Mouse (Mus musculus): ENCODE results near the gene Dgkb. TPM values are rescaled to one million over a fixed set of nuclear protein-coding genes. Genes with fewer than 3 reads are reported as not detected.

The Dgkb gene
- polyA plus RNA-seq, 1 experiment from 2014 or later = 0.05 TPM

- DNase-seq = no peak
- no peak overlapping the region for H3K4me3 ChIP-seq (replicated peaks)
Observed at GRCm38 (mm10) chr12:38497229-38497628, 679.7 kb downstream of the Dgkb start.

GRCm38 (mm10) chr12:38500931-38501330 lies 683.4 kb downstream of the Dgkb start:
- H3K9ac ChIP-seq = no peak overlapping the region
- 59% methylated on average over 3 of the region's 3 CpGs for WGBS (ENCODE audit: insufficient replicate concordance)
- no peak for DNase-seq
- no peak overlapping the region for H3K4me2 ChIP-seq
- H3K27me3 ChIP-seq = no peaks in the 10 kb centered on the region
- H3K9me3 ChIP-seq (replicated peaks) = no peaks in the 10 kb centered on the region
- H3K4me1 ChIP-seq (replicated peaks) = no peaks in the 10 kb centered on the region
- H3K4me3 ChIP-seq (replicated peaks) = no peak overlapping the region
- ATAC-seq (ENCODE audit: low read depth) = no peak
- no peaks in the 10 kb centered on the region for H3K36me3 ChIP-seq
- H3K27ac ChIP-seq = no peak overlapping the region

More at GRCm38 (mm10) chr12:38497229-38497628, 679.7 kb downstream of the Dgkb start:
- H3K27ac ChIP-seq = no peak overlapping the region
- 59% methylated on average over 2 of the region's 2 CpGs for WGBS (ENCODE audit: insufficient replicate concordance)
- H3K4me1 ChIP-seq (replicated peaks) = no peaks in the 10 kb centered on the region
- H3K27me3 ChIP-seq = no peaks in the 10 kb centered on the region
- no peaks in the 10 kb centered on the region for H3K9me3 ChIP-seq (replicated peaks)
- H3K9ac ChIP-seq = no peak overlapping the region
- no peaks in the 10 kb centered on the region for H3K36me3 ChIP-seq
- no peak for ATAC-seq (ENCODE audit: low read depth)
- no peak overlapping the region for H3K4me2 ChIP-seq

DNA sequence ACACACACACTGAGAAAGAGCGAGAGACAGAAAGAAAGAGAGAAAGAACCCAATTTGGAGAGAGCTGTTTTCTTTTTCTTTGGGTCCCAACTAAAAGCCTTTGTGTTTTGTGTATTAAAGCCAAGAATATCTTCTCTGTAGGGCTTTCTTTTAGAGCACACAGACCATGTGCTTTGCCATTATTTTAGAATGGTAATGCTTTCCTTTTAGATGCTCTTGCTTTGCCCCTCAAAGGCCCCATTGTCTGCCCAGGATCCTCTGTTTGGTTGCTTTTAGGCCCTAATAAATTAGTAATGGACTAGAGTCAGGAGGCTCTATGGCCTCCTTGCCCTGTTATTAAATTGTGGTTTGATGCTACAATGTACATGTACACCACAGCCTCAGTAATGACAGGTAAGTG lies 690.7 kb downstream of the Dgkb start:
- DNase-seq (no peak), ATAC-seq (ENCODE audit: low read depth) (no peak)
- no peaks in the 10 kb centered on the region for H3K4me1 ChIP-seq (replicated peaks)
- H3K4me3 ChIP-seq (replicated peaks) = no peak overlapping the region
- no peak overlapping the region for H3K4me2 ChIP-seq
- H3K9me3 ChIP-seq (replicated peaks) = no peaks in the 10 kb centered on the region
- no peaks in the 10 kb centered on the region for H3K36me3 ChIP-seq
- no peak overlapping the region for H3K9ac ChIP-seq
- no peak overlapping the region for H3K27ac ChIP-seq
- 67% methylated on average over 1 of the region's 1 CpGs for WGBS (ENCODE audit: insufficient replicate concordance)
- no peaks in the 10 kb centered on the region for H3K27me3 ChIP-seq

- no peak overlapping the region for H3K27ac ChIP-seq
- ATAC-seq (ENCODE audit: low read depth) = no peak
- DNase-seq = no peak
- no peak overlapping the region for H3K4me3 ChIP-seq (replicated peaks)
- no peaks in the 10 kb centered on the region for H3K9me3 ChIP-seq (replicated peaks)
- H3K4me1 ChIP-seq (replicated peaks) = no peaks in the 10 kb centered on the region
- no peak overlapping the region for H3K4me2 ChIP-seq
- 53% methylated on average over 4 of the region's 4 CpGs for WGBS (ENCODE audit: insufficient replicate concordance)
- H3K36me3 ChIP-seq = no peaks in the 10 kb centered on the region
- no peak overlapping the region for H3K9ac ChIP-seq
- no peaks in the 10 kb centered on the region for H3K27me3 ChIP-seq
Observed at GRCm38 (mm10) chr12:38545431-38545830, 727.9 kb downstream of the Dgkb start.

- 54% methylated on average over 6 of the region's 6 CpGs for WGBS (ENCODE audit: insufficient replicate concordance)
- ATAC-seq (ENCODE audit: low read depth) (no peak), DNase-seq (no peak)
- no peak overlapping the region for H3K4me2 ChIP-seq
- no peak overlapping the region for H3K9ac ChIP-seq
- H3K36me3 ChIP-seq = no peaks in the 10 kb centered on the region
- H3K9me3 ChIP-seq (replicated peaks) = no peaks in the 10 kb centered on the region
- H3K27me3 ChIP-seq = no peaks in the 10 kb centered on the region
- H3K4me1 ChIP-seq (replicated peaks) = no peaks in the 10 kb centered on the region
- H3K27ac ChIP-seq = no peak overlapping the region
- no peak overlapping the region for H3K4me3 ChIP-seq (replicated peaks)
Observed at GRCm38 (mm10) chr12:38577141-38577540, 759.6 kb downstream of the Dgkb start.

- 72% methylated on average over 5 of the region's 5 CpGs for WGBS (ENCODE audit: insufficient replicate concordance)
- no peak overlapping the region for H3K9ac ChIP-seq
Observed at GRCm38 (mm10) chr12:38579191-38579817, 761.8 kb downstream of the Dgkb start.

DNA sequence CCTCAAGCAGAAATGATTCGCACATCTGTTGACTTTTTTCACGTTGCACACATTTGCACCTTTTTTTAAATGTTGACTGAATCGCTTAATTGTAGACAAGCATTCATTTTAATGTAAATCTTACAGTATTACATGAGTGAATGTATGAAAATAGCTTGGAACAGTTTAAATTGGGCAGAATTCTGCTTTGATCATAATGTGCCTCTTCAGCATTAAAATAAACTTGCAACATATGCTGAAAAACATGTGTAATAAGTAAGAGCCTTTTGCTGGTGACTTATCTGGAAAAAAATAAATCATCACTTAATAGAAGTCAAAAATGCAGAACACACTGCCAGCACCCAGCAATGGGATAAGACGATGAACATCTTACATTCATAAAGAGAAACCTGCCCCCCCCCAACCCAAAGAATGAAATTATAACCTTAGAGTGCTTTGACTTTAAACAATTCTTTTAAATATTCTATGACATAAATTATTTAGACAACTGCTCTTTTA lies 768.9 kb downstream of the Dgkb start:
- Histone ChIP-seq H3K27ac (no peak overlapping the region), H3K9me3 (replicated peaks) (no peaks in the 10 kb centered on the region), H3K4me1 (replicated peaks) (no peaks in the 10 kb centered on the region), H3K27me3 (no peaks in the 10 kb centered on the region), H3K36me3 (no peaks in the 10 kb centered on the region), H3K9ac (no peak overlapping the region), H3K4me3 (replicated peaks) (no peak overlapping the region), H3K4me2 (no peak overlapping the region)
- 42% methylated on average over 4 of the region's 4 CpGs for WGBS (ENCODE audit: insufficient replicate concordance)
- no peak for DNase-seq
- no peak for ATAC-seq (ENCODE audit: low read depth)

More at GRCm38 (mm10) chr12:38579191-38579817, 761.8 kb downstream of the Dgkb start:
- Histone ChIP-seq H3K27me3 (no peaks in the 10 kb centered on the region), H3K4me2 (no peak overlapping the region), H3K9me3 (replicated peaks) (no peaks in the 10 kb centered on the region), H3K4me3 (replicated peaks) (no peak overlapping the region), H3K36me3 (no peaks in the 10 kb centered on the region), H3K27ac (no peak overlapping the region), H3K4me1 (replicated peaks) (no peaks in the 10 kb centered on the region)
- DNase-seq = no peak
- ATAC-seq (ENCODE audit: low read depth) = no peak

GRCm38 (mm10) chr12:38589951-38590350 lies 772.4 kb downstream of the Dgkb start:
- Histone ChIP-seq H3K4me2 (no peak overlapping the region), H3K4me3 (replicated peaks) (no peak overlapping the region), H3K27ac (no peak overlapping the region), H3K9ac (no peak overlapping the region), H3K9me3 (replicated peaks) (no peaks in the 10 kb centered on the region), H3K27me3 (no peaks in the 10 kb centered on the region), H3K4me1 (replicated peaks) (no peaks in the 10 kb centered on the region), H3K36me3 (no peaks in the 10 kb centered on the region)
- no peak for ATAC-seq (ENCODE audit: low read depth)
- DNase-seq = no peak

GRCm38 (mm10) chr12:38593653-38594052 lies 776.1 kb downstream of the Dgkb start:
- Histone ChIP-seq H3K27ac (no peak overlapping the region), H3K4me2 (no peak overlapping the region), H3K27me3 (no peaks in the 10 kb centered on the region), H3K9me3 (replicated peaks) (no peaks in the 10 kb centered on the region), H3K4me3 (replicated peaks) (no peak overlapping the region), H3K4me1 (replicated peaks) (no peaks in the 10 kb centered on the region), H3K9ac (no peak overlapping the region), H3K36me3 (no peaks in the 10 kb centered on the region)
- WGBS (ENCODE audit: insufficient replicate concordance) = 82% methylated on average over 2 of the region's 2 CpGs
- DNase-seq = no peak
- no peak for ATAC-seq (ENCODE audit: low read depth)

- no peaks in the 10 kb centered on the region for H3K9me3 ChIP-seq (replicated peaks)
- no peak for DNase-seq
- WGBS (ENCODE audit: insufficient replicate concordance) = 45% methylated on average over 3 of the region's 3 CpGs
- H3K4me2 ChIP-seq = no peak overlapping the region
- no peaks in the 10 kb centered on the region for H3K36me3 ChIP-seq
- no peaks in the 10 kb centered on the region for H3K27me3 ChIP-seq
- no peak overlapping the region for H3K4me3 ChIP-seq (replicated peaks)
- H3K4me1 ChIP-seq (replicated peaks) = no peaks in the 10 kb centered on the region
- no peak overlapping the region for H3K9ac ChIP-seq
- no peak overlapping the region for H3K27ac ChIP-seq
- no peak for ATAC-seq (ENCODE audit: low read depth)
Observed at GRCm38 (mm10) chr12:38594055-38594454, 776.5 kb downstream of the Dgkb start.

GRCm38 (mm10) chr12:38596416-38597062 lies 779.0 kb downstream of the Dgkb start:
- Histone ChIP-seq H3K27me3 (no peaks in the 10 kb centered on the region), H3K4me2 (no peak overlapping the region), H3K27ac (no peak overlapping the region), H3K4me3 (replicated peaks) (no peak overlapping the region), H3K36me3 (no peaks in the 10 kb centered on the region), H3K9me3 (replicated peaks) (no peaks in the 10 kb centered on the region), H3K9ac (no peak overlapping the region), H3K4me1 (replicated peaks) (no peaks in the 10 kb centered on the region)
- 62% methylated on average over 7 of the region's 7 CpGs for WGBS (ENCODE audit: insufficient replicate concordance)
- no peak for DNase-seq
- ATAC-seq (ENCODE audit: low read depth) = no peak

GRCm38 (mm10) chr12:38598096-38598495 lies 780.6 kb downstream of the Dgkb start:
- H3K4me1 ChIP-seq (replicated peaks) = no peaks in the 10 kb centered on the region
- ATAC-seq (ENCODE audit: low read depth) = no peak

More at GRCm38 (mm10) chr12:38598096-38598495, 780.6 kb downstream of the Dgkb start:
- no peak for DNase-seq
- Histone ChIP-seq H3K36me3 (no peaks in the 10 kb centered on the region), H3K4me2 (no peak overlapping the region), H3K4me3 (replicated peaks) (no peak overlapping the region), H3K27ac (no peak overlapping the region), H3K27me3 (no peaks in the 10 kb centered on the region), H3K9ac (no peak overlapping the region), H3K9me3 (replicated peaks) (no peaks in the 10 kb centered on the region)
- 38% methylated on average over 2 of the region's 2 CpGs for WGBS (ENCODE audit: insufficient replicate concordance)
